Mouse (Mus musculus): ENCODE measurements around the gene Pax3.

The Pax3 gene

DNA sequence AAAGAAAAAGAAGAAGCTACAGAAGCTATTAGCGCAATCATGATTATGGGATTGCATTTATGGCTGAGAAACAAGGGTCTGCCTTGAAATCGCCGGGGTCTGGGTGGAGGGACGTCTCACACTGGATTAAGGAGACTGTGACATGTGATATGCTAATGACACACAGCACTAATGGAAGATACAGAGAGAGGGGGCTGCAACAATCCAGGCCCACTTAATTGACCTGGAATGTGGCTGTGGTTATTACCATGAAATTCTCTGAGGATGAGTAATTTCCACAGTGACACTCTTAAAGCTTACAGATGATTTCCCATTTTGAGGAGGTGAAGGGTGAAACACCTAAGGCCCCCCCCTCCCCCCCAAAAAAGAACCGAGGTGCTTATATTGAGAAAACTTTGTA, 136.1 kb downstream of the Pax3 start:
- DNase-seq (ENCODE audit: low spot score) = no peak

- no peak for DNase-seq (ENCODE audit: low spot score)
Measured at GRCm38 (mm10) chr1:78057939-78058338, 139.0 kb downstream of the Pax3 start.

- no peak for DNase-seq (ENCODE audit: low spot score)
Measured at GRCm38 (mm10) chr1:78053677-78054076, 143.3 kb downstream of the Pax3 start.
